Mouse (Mus musculus): ENCODE measurements around the gene Olfr49. TPM values are rescaled to one million over a fixed set of nuclear protein-coding genes. Genes with fewer than 3 reads are reported as not detected.

Gene Olfr49
- not detected in 2 replicates for polyA plus RNA-seq (2015; fragmentation: Nextera tagmentation; extraction: Ambion mirVana)

GRCm38 (mm10) chr14:54284839-54285238, at the start of gene Olfr49:
Olfr49 (minus strand) TSS chr14:54284939.
- Histone ChIP-seq H3K4me2 (no peak within 1 kb of the TSS), H3K36me3 (no peaks in the 10 kb centered on the region), H3K9ac (no peak within 1 kb of the TSS), H3K4me1 (no peaks in the 10 kb centered on the region), H3K9me3 (no peaks in the 10 kb centered on the region), H3K27me3 (no peaks in the 10 kb centered on the region), H3K4me3 (no peak within 1 kb of the TSS), H3K27ac (no peak within 1 kb of the TSS)
- 79% methylated on average over 1 of the region's 1 CpGs for WGBS
- ATAC-seq (ENCODE audit: insufficient number of reproducible peaks, low FRiP score, low TSS enrichment, low read depth) = no peak

GRCm38 (mm10) chr14:54333452-54334189, 48.9 kb upstream of the Olfr49 start:
- H3K4me1 ChIP-seq = no peaks in the 10 kb centered on the region
- no peak overlapping the region for H3K27ac ChIP-seq
- WGBS = 63% methylated on average over 8 of the region's 8 CpGs
- no peak for ATAC-seq (ENCODE audit: insufficient number of reproducible peaks, low FRiP score, low TSS enrichment, low read depth)
- no peaks in the 10 kb centered on the region for H3K9me3 ChIP-seq
- no peaks in the 10 kb centered on the region for H3K36me3 ChIP-seq
- H3K9ac ChIP-seq = no peak overlapping the region
- H3K27me3 ChIP-seq = no peaks in the 10 kb centered on the region
- H3K4me2 ChIP-seq = no peak overlapping the region
- no peak overlapping the region for H3K4me3 ChIP-seq

- Histone ChIP-seq H3K27me3 (no peaks in the 10 kb centered on the region), H3K9me3 (no peaks in the 10 kb centered on the region), H3K9ac (no peak overlapping the region), H3K4me2 (no peak overlapping the region), H3K27ac (no peak overlapping the region), H3K4me3 (no peak overlapping the region), H3K4me1 (no peaks in the 10 kb centered on the region), H3K36me3 (no peaks in the 10 kb centered on the region)
- no peak for ATAC-seq (ENCODE audit: insufficient number of reproducible peaks, low FRiP score, low TSS enrichment, low read depth)
- 85% methylated on average over 5 of the region's 5 CpGs for WGBS
Observed at GRCm38 (mm10) chr14:54332176-54333074, 47.7 kb upstream of the Olfr49 start.

GRCm38 (mm10) chr14:54331178-54331577, 46.4 kb upstream of the Olfr49 start:
- Histone ChIP-seq H3K27ac (no peak overlapping the region), H3K27me3 (no peaks in the 10 kb centered on the region), H3K9ac (no peak overlapping the region), H3K36me3 (no peaks in the 10 kb centered on the region), H3K9me3 (no peaks in the 10 kb centered on the region), H3K4me3 (no peak overlapping the region), H3K4me2 (no peak overlapping the region), H3K4me1 (no peaks in the 10 kb centered on the region)
- 76% methylated on average over 1 of the region's 1 CpGs for WGBS
- ATAC-seq (ENCODE audit: insufficient number of reproducible peaks, low FRiP score, low TSS enrichment, low read depth) = no peak

GRCm38 (mm10) chr14:54329201-54329600, 44.5 kb upstream of the Olfr49 start:
- H3K4me3 ChIP-seq = no peak overlapping the region
- no peaks in the 10 kb centered on the region for H3K36me3 ChIP-seq
- no peak overlapping the region for H3K4me2 ChIP-seq
- no peaks in the 10 kb centered on the region for H3K4me1 ChIP-seq
- H3K9me3 ChIP-seq = no peaks in the 10 kb centered on the region
- 41% methylated on average over 9 of the region's 9 CpGs for WGBS
- no peak overlapping the region for H3K27ac ChIP-seq
- no peak for ATAC-seq (ENCODE audit: insufficient number of reproducible peaks, low FRiP score, low TSS enrichment, low read depth)
- H3K27me3 ChIP-seq = no peaks in the 10 kb centered on the region
- no peak overlapping the region for H3K9ac ChIP-seq

- no peaks in the 10 kb centered on the region for H3K27me3 ChIP-seq
- WGBS = 76% methylated on average over 2 of the region's 2 CpGs
- no peak overlapping the region for H3K9ac ChIP-seq
- no peaks in the 10 kb centered on the region for H3K9me3 ChIP-seq
- H3K36me3 ChIP-seq = no peaks in the 10 kb centered on the region
- no peak for ATAC-seq (ENCODE audit: insufficient number of reproducible peaks, low FRiP score, low TSS enrichment, low read depth)
- no peak overlapping the region for H3K27ac ChIP-seq
- H3K4me2 ChIP-seq = no peak overlapping the region
- no peak overlapping the region for H3K4me3 ChIP-seq
- H3K4me1 ChIP-seq = no peaks in the 10 kb centered on the region
Observed at GRCm38 (mm10) chr14:54328548-54328947, 43.8 kb upstream of the Olfr49 start.

- H3K36me3 ChIP-seq = no peaks in the 10 kb centered on the region
- ATAC-seq (ENCODE audit: insufficient number of reproducible peaks, low FRiP score, low TSS enrichment, low read depth) = no peak
- no peaks in the 10 kb centered on the region for H3K9me3 ChIP-seq
- no peak overlapping the region for H3K4me2 ChIP-seq
- no peak overlapping the region for H3K9ac ChIP-seq
- H3K27me3 ChIP-seq = no peaks in the 10 kb centered on the region
- H3K4me3 ChIP-seq = no peak overlapping the region
- H3K4me1 ChIP-seq = no peaks in the 10 kb centered on the region
- H3K27ac ChIP-seq = no peak overlapping the region
- 62% methylated on average over 5 of the region's 5 CpGs for WGBS
Observed at GRCm38 (mm10) chr14:54324486-54324885, 39.7 kb upstream of the Olfr49 start.

- Histone ChIP-seq H3K27me3 (no peaks in the 10 kb centered on the region), H3K4me1 (no peaks in the 10 kb centered on the region), H3K4me3 (no peak overlapping the region), H3K36me3 (no peaks in the 10 kb centered on the region), H3K9me3 (no peaks in the 10 kb centered on the region), H3K27ac (no peak overlapping the region), H3K9ac (no peak overlapping the region), H3K4me2 (no peak overlapping the region)
- 78% methylated on average over 18 of the region's 18 CpGs for WGBS
- ATAC-seq (ENCODE audit: insufficient number of reproducible peaks, low FRiP score, low TSS enrichment, low read depth) = no peak
Observed at GRCm38 (mm10) chr14:54321556-54322376, 37.0 kb upstream of the Olfr49 start.

GRCm38 (mm10) chr14:54311763-54312162, 27.0 kb upstream of the Olfr49 start:
- H3K36me3 ChIP-seq = no peaks in the 10 kb centered on the region
- H3K4me3 ChIP-seq = no peak overlapping the region
- no peaks in the 10 kb centered on the region for H3K9me3 ChIP-seq
- no peak overlapping the region for H3K27ac ChIP-seq
- H3K9ac ChIP-seq = no peak overlapping the region
- no peak overlapping the region for H3K4me2 ChIP-seq
- H3K27me3 ChIP-seq = no peaks in the 10 kb centered on the region
- 32% methylated on average over 3 of the region's 3 CpGs for WGBS
- no peak for ATAC-seq (ENCODE audit: insufficient number of reproducible peaks, low FRiP score, low TSS enrichment, low read depth)
- H3K4me1 ChIP-seq = no peaks in the 10 kb centered on the region

GRCm38 (mm10) chr14:54300676-54301075, 15.9 kb upstream of the Olfr49 start:
- Histone ChIP-seq H3K27ac (no peak overlapping the region), H3K4me1 (no peaks in the 10 kb centered on the region), H3K4me2 (no peak overlapping the region), H3K36me3 (no peaks in the 10 kb centered on the region), H3K9ac (no peak overlapping the region), H3K9me3 (no peaks in the 10 kb centered on the region), H3K4me3 (no peak overlapping the region), H3K27me3 (no peaks in the 10 kb centered on the region)
- ATAC-seq (ENCODE audit: insufficient number of reproducible peaks, low FRiP score, low TSS enrichment, low read depth) = no peak
- WGBS = 88% methylated on average over 3 of the region's 3 CpGs

GRCm38 (mm10) chr14:54300136-54300535, 15.4 kb upstream of the Olfr49 start:
- no peaks in the 10 kb centered on the region for H3K36me3 ChIP-seq
- no peak overlapping the region for H3K4me3 ChIP-seq
- H3K9me3 ChIP-seq = no peaks in the 10 kb centered on the region
- ATAC-seq (ENCODE audit: insufficient number of reproducible peaks, low FRiP score, low TSS enrichment, low read depth) = no peak
- WGBS = 83% methylated on average over 5 of the region's 5 CpGs
- H3K4me2 ChIP-seq = no peak overlapping the region
- H3K4me1 ChIP-seq = no peaks in the 10 kb centered on the region
- H3K9ac ChIP-seq = no peak overlapping the region
- no peak overlapping the region for H3K27ac ChIP-seq
- no peaks in the 10 kb centered on the region for H3K27me3 ChIP-seq

Measured in limb, embryonic 15.5 days (tissue).